Mouse (Mus musculus): ENCODE results near the gene Ankra2. TPM values are rescaled to one million over a fixed set of nuclear protein-coding genes. Genes with fewer than 3 reads are reported as not detected.

The Ankra2 gene
- 44.9 TPM for polyA plus RNA-seq (2015; fragmentation: Illumina TruSeq; extraction: RNeasy Lipid Tissue Mini Kit (QIAGEN cat#74804); ENCODE audit: insufficient read depth, low replicate concordance)

GRCm38 (mm10) chr13:98262636-98263457, at the start of gene Ankra2, which contains the start of gene Utp15:
Gene Ankra2 (plus strand): TSS chr13:98263074.
Gene Utp15 (minus strand): TSS chr13:98263041.

GRCm38 (mm10) chr13:98279686-98280085, 16.8 kb downstream of the Ankra2 start, which contains the start of gene Gm21976:
Gene Gm21976 (plus strand): TSS chr13:98279887.

GRCm38 (mm10) chr13:98316480-98317245, 53.8 kb downstream of the Ankra2 start, which contains the start of gene Btf3:
Gene Btf3 (minus strand): TSS chr13:98317006.

Other genes starting within 250 kb of the Ankra2 start
- gene Arhgef28, start 56.6 kb upstream of the Ankra2 start, polyA plus RNA-seq (2015; fragmentation: Illumina TruSeq; extraction: RNeasy Lipid Tissue Mini Kit (QIAGEN cat#74804); ENCODE audit: insufficient read depth, low replicate concordance), result 0.41 TPM
- gene Utp15, start within 50 bp of the Ankra2 start, polyA plus RNA-seq (2015; fragmentation: Illumina TruSeq; extraction: RNeasy Lipid Tissue Mini Kit (QIAGEN cat#74804); ENCODE audit: insufficient read depth, low replicate concordance), result 41.0 TPM
- gene Gm21976, start 16.8 kb downstream of the Ankra2 start, polyA plus RNA-seq (2015; fragmentation: Illumina TruSeq; extraction: RNeasy Lipid Tissue Mini Kit (QIAGEN cat#74804); ENCODE audit: insufficient read depth, low replicate concordance), result not detected
- gene Btf3, start 53.9 kb downstream of the Ankra2 start, polyA plus RNA-seq (2015; fragmentation: Illumina TruSeq; extraction: RNeasy Lipid Tissue Mini Kit (QIAGEN cat#74804); ENCODE audit: insufficient read depth, low replicate concordance), result 854 TPM
- gene Foxd1, start 91.2 kb downstream of the Ankra2 start, polyA plus RNA-seq (2015; fragmentation: Illumina TruSeq; extraction: RNeasy Lipid Tissue Mini Kit (QIAGEN cat#74804); ENCODE audit: insufficient read depth, low replicate concordance), result not detected
- gene Gm10320, start 228.9 kb downstream of the Ankra2 start, polyA plus RNA-seq (2015; fragmentation: Illumina TruSeq; extraction: RNeasy Lipid Tissue Mini Kit (QIAGEN cat#74804); ENCODE audit: insufficient read depth, low replicate concordance), result 0.61 TPM

Measured in spleen, adult 10 weeks (tissue).